Mouse (Mus musculus) G1E (cell line): Measurements from ENCODE around the gene Zc3h10.

ENCODE experiments used
- CTCF ChIP-seq: IDR thresholded peaks from 2 replicates; pipeline ENCODE4 v1.5.1; 2012; ENCODE audit warnings: low read depth, low read length, inconsistent platforms, mixed read lengths
- GATA1 ChIP-seq: IDR thresholded peaks from 2 replicates; pipeline ENCODE4 v1.6.1; 2012; ENCODE audit warnings: borderline replicate concordance, low read length, inconsistent platforms, mixed read lengths
- POLR2AphosphoS5 ChIP-seq: IDR thresholded peaks from 2 replicates; pipeline ENCODE4 v1.6.1; 2012; ENCODE audit warnings: low read depth, low read length, inconsistent platforms; ENCODE audit not compliant: insufficient replicate concordance

GRCm38 (mm10) chr10:128516677-128517076, 30.9 kb downstream of the Zc3h10 start:
- TF ChIP-seq CTCF (no peak), GATA1 (no peak), POLR2AphosphoS5 (no peak)
